Mouse (Mus musculus) hindbrain, embryonic 13.5 days (tissue): ENCODE measurements around the gene Tas2r119. TPM values are rescaled to one million over a fixed set of nuclear protein-coding genes. Genes with fewer than 3 reads are reported as not detected.

Source experiments
- ATAC-seq: fragments of 200-750 bp; cut with Nextera tagmentation; 2 replicates; pipeline ENCODE4 v1.8.0; 2017; ENCODE audit warnings: moderate TSS enrichment; ENCODE audit not compliant: low FRiP score
- H3K27ac ChIP-seq: fragments of 300-500 bp; sonication (generic); 2 replicates; pipeline ENCODE4 v1.5.1; 2015; ENCODE audit warnings: inconsistent platforms, mild to moderate bottlenecking, moderate library complexity
- H3K27me3 ChIP-seq: fragments of 300-500 bp; sonication (generic); 2 replicates; pipeline ENCODE4 v1.6.1; 2015; ENCODE audit warnings: mild to moderate bottlenecking, inconsistent platforms
- H3K36me3 ChIP-seq: fragments of 300-500 bp; sonication (generic); 2 replicates; pipeline ENCODE4 v1.6.1; 2015; ENCODE audit warnings: mild to moderate bottlenecking, inconsistent platforms
- H3K4me1 ChIP-seq: fragments of 300-500 bp; sonication (generic); replicated peaks from 2 replicates; pipeline ENCODE4 v1.6.1; 2015; ENCODE audit warnings: inconsistent platforms
- H3K4me2 ChIP-seq: fragments of 300-500 bp; sonication (generic); 2 replicates; pipeline ENCODE4 v1.6.1; 2015; ENCODE audit warnings: inconsistent platforms, mild to moderate bottlenecking, moderate library complexity
- H3K4me3 ChIP-seq: fragments of 300-500 bp; sonication (generic); 2 replicates; pipeline ENCODE4 v1.5.1; 2015; ENCODE audit warnings: mild to moderate bottlenecking, inconsistent platforms
- H3K9ac ChIP-seq: fragments of 300-500 bp; sonication (generic); 2 replicates; pipeline ENCODE4 v1.6.1; 2015; ENCODE audit warnings: mild to moderate bottlenecking, inconsistent platforms
- H3K9me3 ChIP-seq: fragments of 300-500 bp; sonication (generic); 2 replicates; pipeline ENCODE4 v1.6.1; 2016; ENCODE audit warnings: inconsistent platforms
- WGBS: fragments of 180-500 bp; shearing (Covaris S2); methylation state at CpG from one replicate; pipeline ENCODE4 v1.1.7; 2015; 5-methylcytosine and 5-hydroxymethylcytosine counted together
- polyA plus RNA-seq: library from polyadenylated mRNA; unstranded; fragments of >200 nt; fragmentation: Nextera tagmentation; extraction: Ambion mirVana; gene quantifications from 2 replicates; pipeline ENCODE4 v1.2.1, GENCODE M21; 2015

Tas2r119 gene
- polyA plus RNA-seq, 1 experiment from 2014 or later = not detected

GRCm38 (mm10) chr15:32226888-32227395 is 49.9 kb downstream of the Tas2r119 start:
- Histone ChIP-seq H3K27ac (no peak overlapping the region), H3K4me3 (no peak overlapping the region), H3K4me2 (no peak overlapping the region), H3K9me3 (no peaks in the 10 kb centered on the region), H3K27me3 (no peaks in the 10 kb centered on the region), H3K36me3 (no peaks in the 10 kb centered on the region), H3K4me1 (no peaks in the 10 kb centered on the region), H3K9ac (no peak overlapping the region)
- ATAC-seq = no peak
- 93% methylated on average over 7 of the region's 7 CpGs for WGBS

Other genes with a start within 250 kb of the Tas2r119 start
- 6.4 and 7.5 TPM in 2 replicates for gene Sema5a, start 67.5 kb downstream of the Tas2r119 start, polyA plus RNA-seq